Mouse (Mus musculus) gastrocnemius, adult 2 months (tissue): ENCODE data around the gene Cadm2. TPM values are rescaled to one million over a fixed set of nuclear protein-coding genes. Genes with fewer than 3 reads are reported as not detected.

Experiments used
- DNase-seq: peaks from one replicate; pipeline ENCODE4 v3.0.0; 2022
- H3K27ac ChIP-seq: fragments of 200-600 bp; 2 replicates; pipeline ENCODE4 v1.8.1; 2022; ENCODE audit warnings: mild to moderate bottlenecking
- H3K4me3 ChIP-seq: fragments of 200-600 bp; 2 replicates; pipeline ENCODE4 v1.8.1; 2022; ENCODE audit warnings: mild to moderate bottlenecking, moderate library complexity
- CTCF ChIP-seq: fragments of 200-600 bp; IDR thresholded peaks from 2 replicates; pipeline ENCODE4 v1.8.1; 2022; ENCODE audit warnings: antibody characterized with exemption, mild to moderate bottlenecking, moderate library complexity
- intact Hi-C: fragments of 180-260 bp; cut with DNase I; formaldehyde crosslinking; loops from one replicate; pipeline ENCODE4 v1.15.1; 2025
- total RNA-seq, 2 experiments: library from RNA; stranded (reverse); gene quantifications; 2 replicates each; pipeline ENCODE4 v1.2.3; 2021

The Cadm2 gene
- total RNA-seq, 2 experiments from 2014 or later = 0.23 to 0.33 TPM

- intact Hi-C loops = no loop called here
- no peak for TF ChIP-seq CTCF
- Histone ChIP-seq H3K27ac (no peak overlapping the region), H3K4me3 (no peak overlapping the region)
- DNase-seq = no peak
These were observed 664.8 kb downstream of the Cadm2 start for GRCm38 (mm10) chr16:66955876-66956275.

GRCm38 (mm10) chr16:66936332-66936731 is 684.4 kb downstream of the Cadm2 start:
- no peak for TF ChIP-seq CTCF
- DNase-seq = no peak
- Histone ChIP-seq H3K27ac (no peak overlapping the region), H3K4me3 (no peak overlapping the region)
- intact Hi-C loops = no loop called here

- no peak for TF ChIP-seq CTCF
- H3K4me3 ChIP-seq = no peak overlapping the region
- no peak overlapping the region for H3K27ac ChIP-seq
- DNase-seq = no peak
- intact Hi-C loops = no loop called here
These were observed 695.2 kb downstream of the Cadm2 start for GRCm38 (mm10) chr16:66925517-66925916.

- intact Hi-C loops = no loop called here
- DNase-seq = no peak
- Histone ChIP-seq H3K4me3 (no peak overlapping the region), H3K27ac (no peak overlapping the region)
- no peak for TF ChIP-seq CTCF
These were observed 698.0 kb downstream of the Cadm2 start for GRCm38 (mm10) chr16:66922753-66923152.

GRCm38 (mm10) chr16:66921414-66921915 is 699.2 kb downstream of the Cadm2 start:
- no peak for TF ChIP-seq CTCF
- intact Hi-C loops = no loop called here
- no peak overlapping the region for H3K4me3 ChIP-seq
- DNase-seq = no peak
- H3K27ac ChIP-seq = no peak overlapping the region

- intact Hi-C loops = no loop called here
- TF ChIP-seq CTCF = no peak
- DNase-seq = no peak
- Histone ChIP-seq H3K27ac (no peak overlapping the region), H3K4me3 (no peak overlapping the region)
These were observed 700.8 kb downstream of the Cadm2 start for GRCm38 (mm10) chr16:66919889-66920402.

- DNase-seq = no peak
- H3K4me3 ChIP-seq = no peak overlapping the region
- intact Hi-C loops = no loop called here
- H3K27ac ChIP-seq = no peak overlapping the region
- TF ChIP-seq CTCF = no peak
These were observed 718.9 kb downstream of the Cadm2 start for GRCm38 (mm10) chr16:66901801-66902200.

GRCm38 (mm10) chr16:66900664-66901063 is 720.0 kb downstream of the Cadm2 start:
- intact Hi-C loops = no loop called here
- Histone ChIP-seq H3K27ac (no peak overlapping the region), H3K4me3 (no peak overlapping the region)
- DNase-seq = no peak
- TF ChIP-seq CTCF = no peak

GRCm38 (mm10) chr16:66892359-66892758 is 728.3 kb downstream of the Cadm2 start:
- no peak for TF ChIP-seq CTCF
- Histone ChIP-seq H3K27ac (no peak overlapping the region), H3K4me3 (no peak overlapping the region)
- no peak for DNase-seq
- intact Hi-C loops = no loop called here

GRCm38 (mm10) chr16:66891559-66892247 is 729.0 kb downstream of the Cadm2 start:
- intact Hi-C loops = no loop called here
- TF ChIP-seq CTCF = no peak
- no peak overlapping the region for H3K27ac ChIP-seq
- DNase-seq = no peak
- no peak overlapping the region for H3K4me3 ChIP-seq

GRCm38 (mm10) chr16:66889907-66890306 is 730.8 kb downstream of the Cadm2 start:
- no peak for TF ChIP-seq CTCF
- H3K27ac ChIP-seq = no peak overlapping the region
- no peak for DNase-seq
- H3K4me3 ChIP-seq = no peak overlapping the region
- intact Hi-C loops = no loop called here

- Histone ChIP-seq H3K27ac (no peak overlapping the region), H3K4me3 (no peak overlapping the region)
- DNase-seq = no peak
- TF ChIP-seq CTCF = no peak; the same call in 1 of the 2 replicates
- intact Hi-C loops = no loop called here
These were observed 738.1 kb downstream of the Cadm2 start for GRCm38 (mm10) chr16:66882597-66882996.

GRCm38 (mm10) chr16:66871201-66871600 is 749.5 kb downstream of the Cadm2 start:
- no peak for TF ChIP-seq CTCF
- intact Hi-C loops = no loop called here

GRCm38 (mm10) chr16:66851047-66851446 is 769.7 kb downstream of the Cadm2 start:
- intact Hi-C loops = no loop called here
- DNase-seq = no peak
- no peak overlapping the region for H3K4me3 ChIP-seq
- H3K27ac ChIP-seq = no peak overlapping the region
- TF ChIP-seq CTCF = no peak

More at GRCm38 (mm10) chr16:66871201-66871600, 749.5 kb downstream of the Cadm2 start:
- Histone ChIP-seq H3K27ac (no peak overlapping the region), H3K4me3 (no peak overlapping the region)
- DNase-seq = no peak
